In the genomic region with DNA sequence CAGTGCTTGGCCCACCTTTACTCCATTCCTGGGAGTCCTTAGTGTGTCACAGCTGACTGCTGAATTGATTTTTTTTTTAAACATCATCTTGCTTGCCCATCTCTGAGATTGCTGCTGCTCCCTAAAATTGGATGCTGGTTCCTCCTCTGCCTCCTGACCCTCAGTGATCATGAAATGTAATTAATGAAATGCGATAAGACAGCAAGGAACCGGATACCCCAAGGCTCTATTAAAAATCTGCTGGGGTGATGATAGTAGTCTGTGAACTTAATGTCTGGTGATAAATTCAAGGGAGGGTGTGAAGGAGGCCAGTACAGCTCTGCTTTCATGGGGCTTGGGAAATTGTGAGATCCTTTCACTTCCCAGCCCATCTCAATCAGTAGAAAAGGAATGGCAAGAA, we compare ENCODE assay signal across 17 mouse cellular contexts.
"Had no signal": no experiment of that assay in that cellular context is flagged by ENCODE, and none has a peak within 500 bp of the region (broad histone marks: within the 10 kb centered on the region; RNA-seq: fewer than 3 reads in every experiment).

No protein-coding gene starts in this region.

- H3K9me3 ChIP-seq: kidney, embryonic 15.5 days; lung, embryonic 15.5 days; megakaryocyte, embryonic 14.5 days had no signal

- H3K27ac ChIP-seq: hindbrain, postnatal 0 days; kidney, embryonic 15.5 days; lung, embryonic 15.5 days; stomach, postnatal 0 days had no signal

- H3K36me3 ChIP-seq: kidney, embryonic 15.5 days; lung, embryonic 15.5 days had no signal

- H3K27me3 ChIP-seq: kidney, embryonic 15.5 days; lung, embryonic 15.5 days had no signal

- DNase-seq: kidney, adult 18-20 months; kidney, postnatal 4 days; lung, adult 18-20 months; lung, postnatal 10 days; lung, postnatal 36 days; midbrain, embryonic 14.5 days; thymus, adult 2 months; thymus, postnatal 14 days; thymus, postnatal 4 days had no signal

- H3K4me3 ChIP-seq: kidney, embryonic 15.5 days; lung, embryonic 15.5 days; megakaryocyte, embryonic 14.5 days had no signal

- ATAC-seq: hindbrain, postnatal 0 days; inflammation-experienced regulatory T-cells, adult 6 months; intestine, embryonic 16.5 days had no signal

- H3K9ac ChIP-seq: kidney, embryonic 15.5 days; lung, embryonic 15.5 days had no signal

- H3K4me2 ChIP-seq: kidney, embryonic 15.5 days; lung, embryonic 15.5 days; midbrain, embryonic 11.5 days had no signal
